Mouse (Mus musculus) ES-CJ7 (cell line): ENCODE data around the gene Hrct1.

Experiments used
- DNase-seq: peaks from one replicate; pipeline ENCODE4 v3.0.0; 2011; ENCODE audit warnings: low read depth, low spot score

The Hrct1 gene

GRCm38 (mm10) chr4:43727718-43728575 is 959 bp downstream of the Hrct1 start:
- DNase-seq, result no peak

GRCm38 (mm10) chr4:43728576-43728954 is 1.6 kb downstream of the Hrct1 start:
- DNase-seq, result no peak

- no peak for DNase-seq
Measured at GRCm38 (mm10) chr4:43729126-43729525, 2.1 kb downstream of the Hrct1 start.

- DNase-seq, result no peak
Measured at GRCm38 (mm10) chr4:43729794-43730550, 3.0 kb downstream of the Hrct1 start, which contains the start of gene Spaar. Gene Spaar, plus strand, starts transcription at chr4:43730034.

GRCm38 (mm10) chr4:43730750-43731297 is 3.8 kb downstream of the Hrct1 start:
- peak; percentile 29 for DNase-seq

GRCm38 (mm10) chr4:43732171-43732570 is 5.2 kb downstream of the Hrct1 start:
- no peak for DNase-seq

- no peak for DNase-seq
Measured at GRCm38 (mm10) chr4:43733186-43733585, 6.2 kb downstream of the Hrct1 start.

GRCm38 (mm10) chr4:43737144-43737543 is 10.2 kb downstream of the Hrct1 start:
- DNase-seq, result no peak

- DNase-seq, result peak; percentile 67
Measured at GRCm38 (mm10) chr4:43738989-43739674, 12.1 kb downstream of the Hrct1 start.

GRCm38 (mm10) chr4:43741526-43741925 is 14.5 kb downstream of the Hrct1 start:
- DNase-seq, result peak; percentile 83

- DNase-seq, result peak; percentile 52
Measured at GRCm38 (mm10) chr4:43742637-43743036, 15.6 kb downstream of the Hrct1 start.

- no peak for DNase-seq
Measured at GRCm38 (mm10) chr4:43743099-43743498, 16.1 kb downstream of the Hrct1 start.

- DNase-seq, result peak; percentile 57
Measured at GRCm38 (mm10) chr4:43745187-43745586, 18.2 kb downstream of the Hrct1 start.

- no peak for DNase-seq
Measured at GRCm38 (mm10) chr4:43757213-43757612, 30.2 kb downstream of the Hrct1 start.

GRCm38 (mm10) chr4:43759571-43760418 is 32.8 kb downstream of the Hrct1 start:
- no peak for DNase-seq

GRCm38 (mm10) chr4:43760460-43760859 is 33.5 kb downstream of the Hrct1 start:
- DNase-seq, result peak; percentile 73

GRCm38 (mm10) chr4:43761336-43761735 is 34.3 kb downstream of the Hrct1 start:
- peak; percentile 48 for DNase-seq

GRCm38 (mm10) chr4:43763410-43763809 is 36.4 kb downstream of the Hrct1 start:
- peak; percentile 70 for DNase-seq

- peak; percentile 53 for DNase-seq
Measured at GRCm38 (mm10) chr4:43768341-43768740, 41.4 kb downstream of the Hrct1 start.

- DNase-seq, result peak; percentile 28
Measured at GRCm38 (mm10) chr4:43769374-43769773, 42.4 kb downstream of the Hrct1 start.

GRCm38 (mm10) chr4:43770909-43771308 is 43.9 kb downstream of the Hrct1 start, which contains the start of gene Olfr159:
Gene Olfr159, minus strand, starts transcription at chr4:43771009.
- no peak for DNase-seq
